Mouse (Mus musculus) intestine, embryonic 16.5 days (tissue): Measurements from ENCODE around the gene Gm17571. TPM values are rescaled to one million over a fixed set of nuclear protein-coding genes. Genes with fewer than 3 reads are reported as not detected.

Experiments used
- ATAC-seq: fragments of 200-750 bp; cut with Nextera tagmentation; 2 replicates; pipeline ENCODE4 v1.8.0; 2017; ENCODE audit warnings: moderate TSS enrichment, moderate library complexity
- H3K27ac ChIP-seq: fragments of 300-500 bp; sonication (generic); 2 replicates; pipeline ENCODE4 v1.5.1; 2014; ENCODE audit warnings: mild to moderate bottlenecking, low read length
- H3K27me3 ChIP-seq: fragments of 300-500 bp; sonication (generic); replicated peaks from 2 replicates; pipeline ENCODE4 v1.6.1; 2014; ENCODE audit warnings: low read length, control low read depth, mixed read lengths; ENCODE audit not compliant: control insufficient read depth, insufficient read depth
- H3K36me3 ChIP-seq: fragments of 300-500 bp; sonication (generic); 2 replicates; pipeline ENCODE4 v1.6.1; 2014; ENCODE audit warnings: low read length, control low read depth; ENCODE audit not compliant: control insufficient read depth, insufficient read depth
- H3K4me1 ChIP-seq: fragments of 300-500 bp; sonication (generic); 2 replicates; pipeline ENCODE4 v1.6.1; 2014; ENCODE audit warnings: low read length, control low read depth, mixed read lengths; ENCODE audit not compliant: control insufficient read depth, insufficient read depth
- H3K4me2 ChIP-seq: fragments of 300-500 bp; sonication (generic); 2 replicates; pipeline ENCODE4 v1.6.1; 2014; ENCODE audit warnings: low read depth, low read length, control low read depth
- H3K4me3 ChIP-seq: fragments of 300-500 bp; sonication (generic); 2 replicates; pipeline ENCODE4 v1.5.1; 2014; ENCODE audit warnings: mild to moderate bottlenecking, low read length
- H3K9ac ChIP-seq: fragments of 300-500 bp; sonication (generic); 2 replicates; pipeline ENCODE4 v1.6.1; 2014; ENCODE audit warnings: low read depth, low read length
- H3K9me3 ChIP-seq: fragments of 300-500 bp; sonication (generic); 2 replicates; pipeline ENCODE4 v1.6.1; 2016; ENCODE audit warnings: low read length, control low read depth; ENCODE audit not compliant: control insufficient read depth
- polyA plus RNA-seq: library from polyadenylated mRNA; unstranded; fragments of >200 nt; fragmentation: Nextera tagmentation; extraction: Ambion mirVana; gene quantifications from 2 replicates; pipeline ENCODE4 v1.2.1, GENCODE M21; 2015

Gene Gm17571
- polyA plus RNA-seq, 1 experiment from 2014 or later, result not detected

DNA sequence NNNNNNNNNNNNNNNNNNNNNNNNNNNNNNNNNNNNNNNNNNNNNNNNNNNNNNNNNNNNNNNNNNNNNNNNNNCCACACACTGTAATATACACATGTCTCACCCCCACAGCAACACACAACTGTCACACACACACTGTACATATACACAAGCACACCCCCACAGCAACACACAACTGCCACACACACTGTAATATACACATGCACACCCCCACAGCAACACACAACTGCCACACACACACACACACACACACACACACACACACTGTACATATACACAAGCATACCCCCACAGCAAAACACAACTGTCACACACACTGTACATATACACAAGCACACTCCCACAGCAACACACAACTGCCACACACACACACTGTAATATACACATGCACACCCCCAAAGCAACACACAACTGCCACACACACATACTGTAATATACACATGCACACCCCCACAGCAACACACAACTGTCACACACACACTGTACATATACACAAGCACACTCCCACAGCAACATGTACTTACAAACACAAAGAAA lies 32.3 kb downstream of the Gm17571 start:
- H3K9ac ChIP-seq, result no peak overlapping the region
- no peaks in the 10 kb centered on the region for H3K4me1 ChIP-seq
- H3K9me3 ChIP-seq, result no peaks in the 10 kb centered on the region
- ATAC-seq, result no peak
- H3K36me3 ChIP-seq, result no peaks in the 10 kb centered on the region
- no peaks in the 10 kb centered on the region for H3K27me3 ChIP-seq
- no peak overlapping the region for H3K4me2 ChIP-seq
- H3K4me3 ChIP-seq, result no peak overlapping the region
- H3K27ac ChIP-seq, result no peak overlapping the region

Other genes with a start within 250 kb of the Gm17571 start
- gene Jrkl, start 200.9 kb downstream of the Gm17571 start, polyA plus RNA-seq, result 6.2 and 6.8 TPM in 2 replicates
- 7.1 and 7.5 TPM in 2 replicates for gene Ccdc82, start 199.8 kb downstream of the Gm17571 start, polyA plus RNA-seq
- 5.0 TPM in 2 replicates for gene Maml2, start 148.8 kb downstream of the Gm17571 start, polyA plus RNA-seq